ENCODE assay signal across 19 mouse cellular contexts in the genomic region with DNA sequence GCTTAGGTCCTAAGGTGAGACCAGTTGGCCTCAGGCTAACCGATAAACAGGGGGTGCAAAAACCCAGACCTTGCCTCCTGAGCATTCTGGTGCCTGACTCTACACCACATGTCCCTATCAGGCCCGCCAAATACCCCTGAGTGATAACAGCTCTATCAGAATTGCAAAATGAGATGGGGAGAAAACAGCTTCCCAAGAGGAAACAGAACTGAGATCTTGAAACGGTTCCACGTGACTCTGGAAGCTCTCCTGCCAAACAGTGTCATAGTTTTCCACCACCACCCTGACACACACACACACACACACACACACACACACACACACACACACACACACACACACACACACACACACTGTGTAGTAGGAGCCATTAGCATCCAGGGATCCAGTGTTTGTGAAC. TPM values are rescaled to one million over a fixed set of nuclear protein-coding genes. Genes with fewer than 3 reads are reported as not detected.
DNase-seq lines count a peak whose midpoint lies in the region; ATAC-seq and TF ChIP-seq lines count a peak whose summit lies in the region.
"Had no signal": no experiment of that assay in that cellular context is flagged by ENCODE, and none has a peak within 500 bp of the region (broad histone marks: within the 10 kb centered on the region; RNA-seq: fewer than 3 reads in every experiment).

No protein-coding gene starts in this region.

- 18% methylated on average over 4 of the region's 4 CpGs for WGBS in heart, embryonic 12.5 days
- 31% methylated on average over 4 of the region's 4 CpGs for WGBS in heart, embryonic 16.5 days
- 40% methylated on average over 4 of the region's 4 CpGs for WGBS in intestine, postnatal 0 days
- 80% methylated on average over 4 of the region's 4 CpGs for WGBS in midbrain, embryonic 13.5 days
- 51% methylated on average over 4 of the region's 4 CpGs for WGBS in lung, postnatal 0 days

- H3K9ac ChIP-seq in heart, embryonic 12.5 days = no peak overlapping the region
- H3K9ac ChIP-seq in heart, embryonic 16.5 days (ENCODE audit: low read length) = no peak overlapping the region
- no peak overlapping the region for H3K9ac ChIP-seq in intestine, postnatal 0 days (ENCODE audit: low read depth, low read length)
- no peak overlapping the region for H3K9ac ChIP-seq in midbrain, embryonic 13.5 days (replicated peaks)
- H3K9ac ChIP-seq in lung, postnatal 0 days (replicated peaks; ENCODE audit: low read depth) = no peak overlapping the region
- H3K9ac ChIP-seq: embryonic facial prominence, embryonic 15.5 days; hindbrain, embryonic 15.5 days; kidney, embryonic 15.5 days; liver, embryonic 13.5 days had no signal

- H3K36me3 ChIP-seq in heart, embryonic 12.5 days = no peaks in the 10 kb centered on the region
- no peaks in the 10 kb centered on the region for H3K36me3 ChIP-seq in heart, embryonic 16.5 days (ENCODE audit: control insufficient read depth, insufficient read depth)
- no peaks in the 10 kb centered on the region for H3K36me3 ChIP-seq in intestine, postnatal 0 days (ENCODE audit: control insufficient read depth, insufficient read depth)
- H3K36me3 ChIP-seq in midbrain, embryonic 13.5 days = no peaks in the 10 kb centered on the region
- no peaks in the 10 kb centered on the region for H3K36me3 ChIP-seq in lung, postnatal 0 days (ENCODE audit: insufficient read depth, low read length)
- H3K36me3 ChIP-seq: embryonic facial prominence, embryonic 15.5 days; hindbrain, embryonic 15.5 days; kidney, embryonic 15.5 days; liver, embryonic 13.5 days had no signal

- DNase-seq in heart, adult 11 months = peak; percentile 95
- DNase-seq in NIH3T3 (ENCODE audit: low read depth) = peak; percentile 67
- no peak for DNase-seq in lung, postnatal 0 days (ENCODE audit: low spot score)
- DNase-seq: adrenal gland, postnatal 14 days; cerebellum, adult 9-10 months; layer of hippocampus, adult 9-11 months; liver, embryonic 13.5 days; lung, adult 2 months; lung, postnatal 36 days; midbrain, embryonic 14.5 days had no signal

- no peak for TF ChIP-seq CTCF in intestine, postnatal 0 days (IDR thresholded peaks at IDR 0.05; ENCODE audit: low read depth)
- no peak for TF ChIP-seq CTCF in lung, postnatal 0 days (IDR thresholded peaks at IDR 0.05)

- no peak overlapping the region for H3K4me2 ChIP-seq in heart, embryonic 12.5 days
- no peak overlapping the region for H3K4me2 ChIP-seq in heart, embryonic 16.5 days (ENCODE audit: low read depth, low read length)
- no peak overlapping the region for H3K4me2 ChIP-seq in intestine, postnatal 0 days (replicated peaks; ENCODE audit: low read depth)
- H3K4me2 ChIP-seq in midbrain, embryonic 13.5 days (replicated peaks) = no peak overlapping the region
- no peak overlapping the region for H3K4me2 ChIP-seq in lung, postnatal 0 days (replicated peaks; ENCODE audit: low read depth, low read length)
- H3K4me2 ChIP-seq: embryonic facial prominence, embryonic 15.5 days; hindbrain, embryonic 15.5 days; kidney, embryonic 15.5 days; liver, embryonic 13.5 days had no signal

- H3K4me1 ChIP-seq in heart, embryonic 12.5 days (replicated peaks) = peaks cover 11% of the 10 kb centered on the region; the same call in 1 of the 2 replicates
- H3K4me1 ChIP-seq in heart, embryonic 16.5 days (ENCODE audit: control insufficient read depth, insufficient read depth, low read length) = 0 out of 2 replicates have a peak, but pooled peaks cover 4% of the 10 kb centered on the region
- H3K4me1 ChIP-seq in intestine, postnatal 0 days (replicated peaks; ENCODE audit: control insufficient read depth, insufficient read depth, low read length) = no peaks in the 10 kb centered on the region; the same call in 1 of the 2 replicates
- no peaks in the 10 kb centered on the region for H3K4me1 ChIP-seq in midbrain, embryonic 13.5 days (replicated peaks)
- H3K4me1 ChIP-seq in lung, postnatal 0 days (ENCODE audit: insufficient read depth, low read depth, low read length) = no peaks in the 10 kb centered on the region
- H3K4me1 ChIP-seq: hindbrain, embryonic 15.5 days; kidney, embryonic 15.5 days; liver, embryonic 13.5 days; megakaryocyte, embryonic 14.5 days had no signal

- no peak overlapping the region for H3K4me3 ChIP-seq in heart, embryonic 12.5 days
- H3K4me3 ChIP-seq in heart, embryonic 16.5 days (ENCODE audit: low read length) = no peak overlapping the region
- no peak overlapping the region for H3K4me3 ChIP-seq in intestine, postnatal 0 days (ENCODE audit: low read depth, low read length)
- H3K4me3 ChIP-seq in midbrain, embryonic 13.5 days (replicated peaks) = no peak overlapping the region
- no peak overlapping the region for H3K4me3 ChIP-seq in lung, postnatal 0 days (ENCODE audit: low read depth, low read length)
- H3K4me3 ChIP-seq: embryonic facial prominence, embryonic 15.5 days; hindbrain, embryonic 15.5 days; kidney, embryonic 15.5 days; left cerebral cortex, adult 2 months; liver, embryonic 13.5 days; megakaryocyte, embryonic 14.5 days had no signal

- TF ChIP-seq EP300 in lung, postnatal 0 days (IDR thresholded peaks at IDR 0.05) = no peak

- no peak overlapping the region for H3K27ac ChIP-seq in heart, embryonic 12.5 days (ENCODE audit: poor library complexity, severe bottlenecking)
- H3K27ac ChIP-seq in heart, embryonic 16.5 days (ENCODE audit: low read length) = no peak overlapping the region
- H3K27ac ChIP-seq in intestine, postnatal 0 days (ENCODE audit: low read depth, low read length) = no peak overlapping the region; the same call in 1 of the 2 replicates
- H3K27ac ChIP-seq in midbrain, embryonic 13.5 days = no peak overlapping the region
- no peak overlapping the region for H3K27ac ChIP-seq in lung, postnatal 0 days (ENCODE audit: low read length)
- H3K27ac ChIP-seq: embryonic facial prominence, embryonic 15.5 days; hindbrain, embryonic 15.5 days; kidney, embryonic 15.5 days; left cerebral cortex, adult 2 months; liver, embryonic 13.5 days had no signal

- H3K27me3 ChIP-seq in heart, embryonic 12.5 days (replicated peaks) = 0 out of 2 replicates have a peak, but pooled peaks cover 5% of the 10 kb centered on the region
- no peaks in the 10 kb centered on the region for H3K27me3 ChIP-seq in heart, embryonic 16.5 days (ENCODE audit: control insufficient read depth, insufficient read depth, low read length)
- no peaks in the 10 kb centered on the region for H3K27me3 ChIP-seq in intestine, postnatal 0 days (replicated peaks; ENCODE audit: control insufficient read depth, insufficient read depth, low read length)
- peaks cover 48% of the 10 kb centered on the region for H3K27me3 ChIP-seq in midbrain, embryonic 13.5 days
- 0 out of 2 replicates have a peak, but pooled peaks cover 4% of the 10 kb centered on the region for H3K27me3 ChIP-seq in lung, postnatal 0 days (replicated peaks; ENCODE audit: insufficient read depth, low read length)
- H3K27me3 ChIP-seq: embryonic facial prominence, embryonic 15.5 days; liver, embryonic 13.5 days had no signal

- no peak for ATAC-seq in heart, embryonic 12.5 days (ENCODE audit: insufficient number of reproducible peaks, low FRiP score)
- ATAC-seq in heart, embryonic 16.5 days (replicated peaks; ENCODE audit: extremely low read depth, insufficient read depth, low FRiP score) = peak; percentile 45; the same call in 1 of the 2 replicates
- ATAC-seq in intestine, postnatal 0 days = peak; percentile 18; the same call in 1 of the 2 replicates
- ATAC-seq in midbrain, embryonic 13.5 days = no peak
- no peak for ATAC-seq in lung, postnatal 0 days

- H3K9me3 ChIP-seq in heart, embryonic 12.5 days (replicated peaks) = no peaks in the 10 kb centered on the region
- no peaks in the 10 kb centered on the region for H3K9me3 ChIP-seq in heart, embryonic 16.5 days (replicated peaks; ENCODE audit: control insufficient read depth, low read length)
- H3K9me3 ChIP-seq in intestine, postnatal 0 days (ENCODE audit: control insufficient read depth) = no peaks in the 10 kb centered on the region
- no peaks in the 10 kb centered on the region for H3K9me3 ChIP-seq in midbrain, embryonic 13.5 days
- no peaks in the 10 kb centered on the region for H3K9me3 ChIP-seq in lung, postnatal 0 days (ENCODE audit: low read length)
- H3K9me3 ChIP-seq: embryonic facial prominence, embryonic 15.5 days; hindbrain, embryonic 15.5 days; kidney, embryonic 15.5 days; liver, embryonic 13.5 days had no signal

RNA-seq across cellular contexts. Expression of gene Rpusd4, which starts 23.3 kb away (rescaled TPM):
- polyA plus RNA-seq in heart, embryonic 12.5 days (2016; fragmentation: Nextera tagmentation; extraction: Ambion mirVana) = 22.1 and 24.4 TPM in 2 replicates
- 21.5 and 21.7 TPM in 2 replicates for polyA plus RNA-seq in heart, embryonic 16.5 days (2015; fragmentation: Nextera tagmentation; extraction: Ambion mirVana)
- polyA plus RNA-seq in intestine, postnatal 0 days (2015; fragmentation: Nextera tagmentation; extraction: Ambion mirVana) = 16.3 and 16.6 TPM in 2 replicates
- polyA plus RNA-seq in midbrain, embryonic 13.5 days (2015; fragmentation: Nextera tagmentation; extraction: Ambion mirVana) = 20.3 and 24.1 TPM in 2 replicates
- 14.6 and 16.1 TPM in 2 replicates for polyA plus RNA-seq in lung, postnatal 0 days (2015; fragmentation: Nextera tagmentation; extraction: Ambion mirVana)

RNA-seq across cellular contexts. Expression of gene Fam118b, which starts 23.3 kb away (rescaled TPM):
- 26.6 and 28.5 TPM in 2 replicates for polyA plus RNA-seq in heart, embryonic 12.5 days (2016; fragmentation: Nextera tagmentation; extraction: Ambion mirVana)
- 25.0 and 26.9 TPM in 2 replicates for polyA plus RNA-seq in heart, embryonic 16.5 days (2015; fragmentation: Nextera tagmentation; extraction: Ambion mirVana)
- 73.5 and 80.7 TPM in 2 replicates for polyA plus RNA-seq in intestine, postnatal 0 days (2015; fragmentation: Nextera tagmentation; extraction: Ambion mirVana)
- polyA plus RNA-seq in midbrain, embryonic 13.5 days (2015; fragmentation: Nextera tagmentation; extraction: Ambion mirVana) = 83.1 and 86.8 TPM in 2 replicates
- polyA plus RNA-seq in lung, postnatal 0 days (2015; fragmentation: Nextera tagmentation; extraction: Ambion mirVana) = 25.8 and 27.5 TPM in 2 replicates

Comparison
In these comparisons a context has a peak if more than half of its experiments do, and no peak if none do; other contexts are left out.
1. ATAC-seq: peak in heart, embryonic 16.5 days (single experiment) and intestine, postnatal 0 days (single experiment); none in heart, embryonic 12.5 days (single experiment), midbrain, embryonic 13.5 days (single experiment) and lung, postnatal 0 days (single experiment).